In the genomic region with DNA sequence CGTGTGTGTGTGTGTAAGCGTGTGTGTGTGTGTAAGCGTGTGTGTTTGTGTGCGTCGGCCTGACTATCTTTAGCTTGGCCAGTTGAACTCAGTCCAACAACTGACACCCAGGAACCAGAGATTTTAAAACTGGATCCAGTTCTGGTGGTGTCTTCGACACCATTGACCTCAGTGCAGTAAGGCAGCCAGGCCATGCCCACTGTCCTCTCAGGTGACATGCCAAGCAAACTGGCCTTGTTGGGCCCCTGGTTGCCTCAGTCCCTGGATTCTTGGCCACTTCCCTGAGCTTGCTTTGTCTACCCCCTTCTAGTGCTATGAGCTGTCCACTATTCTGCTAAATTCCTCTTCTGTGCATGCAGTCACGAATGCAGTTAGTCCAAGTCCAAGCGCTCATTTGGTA, we compare ENCODE assay signal across 29 mouse cellular contexts. TPM values are rescaled to one million over a fixed set of nuclear protein-coding genes. Genes with fewer than 3 reads are reported as not detected.
"Had no signal": no experiment of that assay in that cellular context is flagged by ENCODE, and none has a peak within 500 bp of the region (broad histone marks: within the 10 kb centered on the region; RNA-seq: fewer than 3 reads in every experiment).

No protein-coding gene starts in this region.

- DNase-seq: kidney, adult 18-20 months; kidney, adult 9 months; kidney, postnatal 14 days; kidney, postnatal 4 days; left cerebral cortex, postnatal 4 days; lung, adult 18-20 months; lung, postnatal 10 days; lung, postnatal 36 days; retina, postnatal 1 day; right cerebral cortex, postnatal 25 days; thymus, adult 18-20 months; thymus, postnatal 36 days had no signal

- ATAC-seq: midbrain, embryonic 13.5 days; midbrain, embryonic 16.5 days had no signal

- H3K27ac ChIP-seq: limb, embryonic 12.5 days; limb, embryonic 15.5 days; lung, embryonic 15.5 days; midbrain, embryonic 10.5 days; midbrain, embryonic 13.5 days; neural tube, embryonic 13.5 days had no signal

- H3K9ac ChIP-seq: limb, embryonic 12.5 days; limb, embryonic 15.5 days; lung, embryonic 15.5 days; midbrain, embryonic 13.5 days; neural tube, embryonic 13.5 days had no signal

- H3K27me3 ChIP-seq: limb, embryonic 12.5 days; limb, embryonic 15.5 days; lung, embryonic 15.5 days; midbrain, embryonic 13.5 days; neural tube, embryonic 13.5 days had no signal

- H3K9me3 ChIP-seq: limb, embryonic 12.5 days; limb, embryonic 15.5 days; lung, embryonic 15.5 days; megakaryocyte, embryonic 14.5 days; midbrain, embryonic 10.5 days; midbrain, embryonic 13.5 days; neural tube, embryonic 13.5 days had no signal

- H3K4me2 ChIP-seq: limb, embryonic 12.5 days; limb, embryonic 15.5 days; lung, embryonic 15.5 days; midbrain, embryonic 13.5 days; neural tube, embryonic 13.5 days had no signal

- H3K36me3 ChIP-seq: limb, embryonic 12.5 days; limb, embryonic 15.5 days; lung, embryonic 15.5 days; midbrain, embryonic 10.5 days; midbrain, embryonic 13.5 days; neural tube, embryonic 13.5 days had no signal

- H3K4me3 ChIP-seq: limb, embryonic 12.5 days; limb, embryonic 15.5 days; lung, embryonic 15.5 days; megakaryocyte, embryonic 14.5 days; midbrain, embryonic 10.5 days; midbrain, embryonic 13.5 days; myocyte; neural tube, embryonic 13.5 days had no signal

RNA-seq across cellular contexts. Expression of a gene that starts 37.1 kb away (rescaled TPM):
- polyA plus RNA-seq: kidney, embryonic 16.5 days; limb, embryonic 12.5 days; midbrain, embryonic 13.5 days; neural tube, embryonic 13.5 days had no signal

RNA-seq across cellular contexts. Expression of a gene that starts 53.3 kb away (rescaled TPM):
- total RNA-seq: layer of hippocampus, adult 18-20 months; layer of hippocampus, postnatal 14 days; left cerebral cortex, adult 8-10 months; left cerebral cortex, postnatal 14 days; left cerebral cortex, postnatal 4 days; monocyte, adult 5-6 weeks had no signal
- polyA plus RNA-seq: limb, embryonic 12.5 days; limb, embryonic 15.5 days; midbrain, embryonic 13.5 days; midbrain, embryonic 16.5 days; neural tube, embryonic 13.5 days; spleen, adult 2 months; urinary bladder, adult 2 months had no signal
